Mouse (Mus musculus): ENCODE data around the gene Olfr148. TPM values are rescaled to one million over a fixed set of nuclear protein-coding genes. Genes with fewer than 3 reads are reported as not detected.

The Olfr148 gene
- polyA plus RNA-seq, 1 experiment from 2014 or later, result not detected

GRCm38 (mm10) chr9:39623783-39624182 is 13.3 kb downstream of the Olfr148 start:
- H3K4me2 ChIP-seq (ENCODE audit: low read depth), result no peak overlapping the region
- H3K27ac ChIP-seq (ENCODE audit: low read depth, low read length), result no peak overlapping the region
- H3K27me3 ChIP-seq (ENCODE audit: control insufficient read depth, insufficient read depth, low read length), result no peaks in the 10 kb centered on the region
- H3K4me3 ChIP-seq (ENCODE audit: low read depth, low read length), result no peak overlapping the region
- no peaks in the 10 kb centered on the region for H3K4me1 ChIP-seq (ENCODE audit: control insufficient read depth, insufficient read depth, low read length)
- no peak for DNase-seq (ENCODE audit: low spot score)
- 83% methylated on average over 3 of the region's 3 CpGs for WGBS
- no peak for ATAC-seq (ENCODE audit: insufficient read depth, low FRiP score, low TSS enrichment)
- no peaks in the 10 kb centered on the region for H3K36me3 ChIP-seq (ENCODE audit: control insufficient read depth, insufficient read depth, low read length)
- no peak overlapping the region for H3K9ac ChIP-seq (ENCODE audit: low read length)
- H3K9me3 ChIP-seq (ENCODE audit: control insufficient read depth, low read length), result no peaks in the 10 kb centered on the region

GRCm38 (mm10) chr9:39624711-39625110 is 14.3 kb downstream of the Olfr148 start:
- WGBS, result 53% methylated on average over 2 of the region's 2 CpGs

DNA sequence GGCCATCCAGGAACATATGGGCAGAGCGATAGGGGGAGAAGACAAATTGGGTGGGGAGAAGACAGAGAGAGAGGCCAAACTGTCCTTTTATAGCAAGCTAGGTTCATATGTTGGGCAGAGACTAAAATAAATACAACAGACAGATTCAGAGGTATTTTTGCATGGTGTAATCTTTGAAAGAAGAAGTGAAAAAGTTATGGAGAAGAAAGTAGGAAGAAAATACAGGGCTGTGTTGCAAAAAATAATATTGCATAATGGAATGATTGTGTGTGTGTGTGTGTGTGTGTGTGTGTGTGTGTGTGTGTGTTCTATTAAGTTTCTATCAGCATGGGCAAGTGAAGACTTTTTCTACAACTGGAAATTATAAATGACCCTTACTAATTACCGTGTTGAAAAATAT is 18.6 kb downstream of the Olfr148 start:
- DNase-seq (ENCODE audit: low spot score), result no peak
- no peak overlapping the region for H3K4me3 ChIP-seq (ENCODE audit: low read depth, low read length)
- no peak overlapping the region for H3K27ac ChIP-seq (ENCODE audit: low read depth, low read length)
- ATAC-seq (ENCODE audit: insufficient read depth, low FRiP score, low TSS enrichment), result no peak
- H3K9ac ChIP-seq (ENCODE audit: low read length), result no peak overlapping the region
- H3K4me1 ChIP-seq (ENCODE audit: control insufficient read depth, insufficient read depth, low read length), result no peaks in the 10 kb centered on the region
- no peaks in the 10 kb centered on the region for H3K27me3 ChIP-seq (ENCODE audit: control insufficient read depth, insufficient read depth, low read length)
- H3K36me3 ChIP-seq (ENCODE audit: control insufficient read depth, insufficient read depth, low read length), result no peaks in the 10 kb centered on the region
- no peaks in the 10 kb centered on the region for H3K9me3 ChIP-seq (ENCODE audit: control insufficient read depth, low read length)
- H3K4me2 ChIP-seq (ENCODE audit: low read depth), result no peak overlapping the region
- WGBS, result 86% methylated on average over 2 of the region's 2 CpGs

More at GRCm38 (mm10) chr9:39624711-39625110, 14.3 kb downstream of the Olfr148 start:
- no peak overlapping the region for H3K9ac ChIP-seq (ENCODE audit: low read length)
- no peak overlapping the region for H3K27ac ChIP-seq (ENCODE audit: low read depth, low read length)
- H3K4me3 ChIP-seq (ENCODE audit: low read depth, low read length), result no peak overlapping the region
- H3K9me3 ChIP-seq (ENCODE audit: control insufficient read depth, low read length), result no peaks in the 10 kb centered on the region
- no peak overlapping the region for H3K4me2 ChIP-seq (ENCODE audit: low read depth)
- no peaks in the 10 kb centered on the region for H3K36me3 ChIP-seq (ENCODE audit: control insufficient read depth, insufficient read depth, low read length)
- H3K4me1 ChIP-seq (ENCODE audit: control insufficient read depth, insufficient read depth, low read length), result no peaks in the 10 kb centered on the region
- no peak for ATAC-seq (ENCODE audit: insufficient read depth, low FRiP score, low TSS enrichment)
- DNase-seq (ENCODE audit: low spot score), result no peak
- no peaks in the 10 kb centered on the region for H3K27me3 ChIP-seq (ENCODE audit: control insufficient read depth, insufficient read depth, low read length)

- 25% methylated on average over 4 of the region's 4 CpGs for WGBS
- Histone ChIP-seq H3K36me3 (ENCODE audit: control insufficient read depth, insufficient read depth, low read length) (no peaks in the 10 kb centered on the region), H3K4me2 (ENCODE audit: low read depth) (no peak overlapping the region), H3K9ac (ENCODE audit: low read length) (no peak overlapping the region), H3K27me3 (ENCODE audit: control insufficient read depth, insufficient read depth, low read length) (no peaks in the 10 kb centered on the region), H3K4me1 (ENCODE audit: control insufficient read depth, insufficient read depth, low read length) (no peaks in the 10 kb centered on the region), H3K27ac (ENCODE audit: low read depth, low read length) (no peak overlapping the region), H3K9me3 (ENCODE audit: control insufficient read depth, low read length) (no peaks in the 10 kb centered on the region), H3K4me3 (ENCODE audit: low read depth, low read length) (no peak overlapping the region)
- ATAC-seq (ENCODE audit: insufficient read depth, low FRiP score, low TSS enrichment), result no peak
- DNase-seq (ENCODE audit: low spot score), result no peak
Observed at GRCm38 (mm10) chr9:39633913-39634594, 23.6 kb downstream of the Olfr148 start.

- ATAC-seq (ENCODE audit: insufficient read depth, low FRiP score, low TSS enrichment), result no peak
Observed at GRCm38 (mm10) chr9:39644785-39645184, 34.3 kb downstream of the Olfr148 start, which contains the start of gene Olfr961. Gene Olfr961, plus strand, starts transcription at chr9:39645085.

GRCm38 (mm10) chr9:39647382-39647781 is 36.9 kb downstream of the Olfr148 start:
- H3K4me3 ChIP-seq (ENCODE audit: low read depth, low read length), result no peak overlapping the region
- H3K27me3 ChIP-seq (ENCODE audit: control insufficient read depth, insufficient read depth, low read length), result no peaks in the 10 kb centered on the region
- ATAC-seq (ENCODE audit: insufficient read depth, low FRiP score, low TSS enrichment) (no peak), DNase-seq (ENCODE audit: low spot score) (no peak)
- 96% methylated on average over 4 of the region's 4 CpGs for WGBS
- no peak overlapping the region for H3K4me2 ChIP-seq (ENCODE audit: low read depth)
- H3K36me3 ChIP-seq (ENCODE audit: control insufficient read depth, insufficient read depth, low read length), result no peaks in the 10 kb centered on the region
- no peaks in the 10 kb centered on the region for H3K4me1 ChIP-seq (ENCODE audit: control insufficient read depth, insufficient read depth, low read length)
- no peak overlapping the region for H3K9ac ChIP-seq (ENCODE audit: low read length)
- H3K27ac ChIP-seq (ENCODE audit: low read depth, low read length), result no peak overlapping the region
- no peaks in the 10 kb centered on the region for H3K9me3 ChIP-seq (ENCODE audit: control insufficient read depth, low read length)

More at GRCm38 (mm10) chr9:39644785-39645184, 34.3 kb downstream of the Olfr148 start, which contains the start of gene Olfr961:
- H3K4me2 ChIP-seq (ENCODE audit: low read depth), result no peak within 1 kb of the TSS
- no peak within 1 kb of the TSS for H3K4me3 ChIP-seq (ENCODE audit: low read depth, low read length)
- H3K4me1 ChIP-seq (ENCODE audit: control insufficient read depth, insufficient read depth, low read length), result no peaks in the 10 kb centered on the region
- no peak within 1 kb of the TSS for H3K9ac ChIP-seq (ENCODE audit: low read length)
- no peaks in the 10 kb centered on the region for H3K27me3 ChIP-seq (ENCODE audit: control insufficient read depth, insufficient read depth, low read length)
- H3K9me3 ChIP-seq (ENCODE audit: control insufficient read depth, low read length), result no peaks in the 10 kb centered on the region
- no peaks in the 10 kb centered on the region for H3K36me3 ChIP-seq (ENCODE audit: control insufficient read depth, insufficient read depth, low read length)
- DNase-seq (ENCODE audit: low spot score), result no peak
- H3K27ac ChIP-seq (ENCODE audit: low read depth, low read length), result no peak within 1 kb of the TSS

DNA sequence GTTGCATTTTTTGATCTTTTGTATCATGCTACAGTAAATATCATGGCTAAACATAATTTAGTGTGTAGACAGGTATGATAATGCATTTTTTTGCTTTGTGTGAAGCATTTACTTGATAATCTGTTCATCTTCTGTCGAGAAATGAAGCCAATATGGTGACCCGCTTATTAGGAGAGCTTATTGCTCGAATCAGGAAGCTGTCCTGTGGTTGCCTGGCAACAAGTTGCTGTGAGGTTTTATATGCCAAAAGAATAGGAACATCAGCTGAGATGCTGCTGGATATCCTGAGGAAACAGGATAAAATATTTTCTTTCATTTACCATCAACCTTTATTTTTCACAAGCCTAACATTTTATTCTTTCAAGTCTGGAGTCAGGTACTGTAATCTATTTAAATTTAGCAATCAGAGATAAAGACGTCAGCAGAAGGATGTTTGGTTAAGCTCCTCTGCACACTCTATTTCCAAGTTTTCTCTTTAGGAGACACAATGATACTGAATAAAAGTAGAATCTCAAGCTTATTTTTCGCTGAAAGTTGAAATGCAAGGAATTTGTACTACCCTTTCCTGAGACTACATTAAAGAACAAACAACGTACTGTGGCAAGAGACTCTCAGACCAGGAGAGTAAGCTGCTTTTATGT is 44.4 kb downstream of the Olfr148 start:
- no peaks in the 10 kb centered on the region for H3K27me3 ChIP-seq (ENCODE audit: control insufficient read depth, insufficient read depth, low read length)
- 81% methylated on average over 6 of the region's 6 CpGs for WGBS
- no peaks in the 10 kb centered on the region for H3K4me1 ChIP-seq (ENCODE audit: control insufficient read depth, insufficient read depth, low read length)
- no peak overlapping the region for H3K27ac ChIP-seq (ENCODE audit: low read depth, low read length)
- no peak for ATAC-seq (ENCODE audit: insufficient read depth, low FRiP score, low TSS enrichment)
- H3K4me3 ChIP-seq (ENCODE audit: low read depth, low read length), result no peak overlapping the region
- H3K9me3 ChIP-seq (ENCODE audit: control insufficient read depth, low read length), result no peaks in the 10 kb centered on the region
- H3K36me3 ChIP-seq (ENCODE audit: control insufficient read depth, insufficient read depth, low read length), result no peaks in the 10 kb centered on the region
- H3K9ac ChIP-seq (ENCODE audit: low read length), result no peak overlapping the region
- no peak for DNase-seq (ENCODE audit: low spot score)
- no peak overlapping the region for H3K4me2 ChIP-seq (ENCODE audit: low read depth)
